Mouse (Mus musculus): ENCODE measurements around the gene Wdr93.
"Not testable (repeated sequence)": the region's sequence is repeated elsewhere in the genome, so short reads cannot be mapped to it uniquely, and the experiment has no call there.

The Wdr93 gene

GRCm38 (mm10) chr7:79747659-79748058 lies 4.7 kb downstream of the Wdr93 start:
- no peak for DNase-seq (ENCODE audit: low read depth, low spot score)

- no peak for DNase-seq (ENCODE audit: low read depth, low spot score)
These were observed 6.5 kb downstream of the Wdr93 start for GRCm38 (mm10) chr7:79749511-79749910.

GRCm38 (mm10) chr7:79756334-79756733 lies 13.4 kb downstream of the Wdr93 start:
- DNase-seq (ENCODE audit: low read depth, low spot score), result no peak

- no peak for DNase-seq (ENCODE audit: low read depth, low spot score)
These were observed 15.2 kb downstream of the Wdr93 start for GRCm38 (mm10) chr7:79758176-79758575.

- DNase-seq (ENCODE audit: low read depth, low spot score), result peak; percentile 48
These were observed 16.8 kb downstream of the Wdr93 start for GRCm38 (mm10) chr7:79759766-79760165.

- DNase-seq (ENCODE audit: low read depth, low spot score), result no peak
These were observed 18.3 kb downstream of the Wdr93 start for GRCm38 (mm10) chr7:79761124-79761876.

- DNase-seq (ENCODE audit: low read depth, low spot score), result no peak
These were observed 19.1 kb downstream of the Wdr93 start for GRCm38 (mm10) chr7:79762106-79762505.

GRCm38 (mm10) chr7:79765991-79766390 lies 23.0 kb downstream of the Wdr93 start:
- DNase-seq (ENCODE audit: low read depth, low spot score), result no peak

GRCm38 (mm10) chr7:79769664-79770063 lies 26.7 kb downstream of the Wdr93 start:
- DNase-seq (ENCODE audit: low read depth, low spot score), result no peak

- DNase-seq (ENCODE audit: low read depth, low spot score), result no peak
These were observed 28.9 kb downstream of the Wdr93 start for GRCm38 (mm10) chr7:79771561-79772512.

GRCm38 (mm10) chr7:79780647-79781626 lies 38.0 kb downstream of the Wdr93 start:
- DNase-seq (ENCODE audit: low read depth, low spot score), result peak; percentile 64

GRCm38 (mm10) chr7:79781826-79782515 lies 39.0 kb downstream of the Wdr93 start:
- no peak for DNase-seq (ENCODE audit: low read depth, low spot score)

- DNase-seq (ENCODE audit: low read depth, low spot score), result no peak
These were observed 39.5 kb downstream of the Wdr93 start for GRCm38 (mm10) chr7:79782516-79782855.

- DNase-seq (ENCODE audit: low read depth, low spot score), result peak; percentile 43
These were observed 43.3 kb downstream of the Wdr93 start for GRCm38 (mm10) chr7:79786295-79786694.

- not testable (repeated sequence) for DNase-seq (ENCODE audit: low read depth, low spot score)
These were observed 46.8 kb downstream of the Wdr93 start for GRCm38 (mm10) chr7:79789812-79790211.

- peak; percentile 27 for DNase-seq (ENCODE audit: low read depth, low spot score)
These were observed 49.9 kb downstream of the Wdr93 start for GRCm38 (mm10) chr7:79792635-79793421.

- no peak for DNase-seq (ENCODE audit: low read depth, low spot score)
These were observed 50.7 kb downstream of the Wdr93 start, which contains the start of gene Mesp1 for GRCm38 (mm10) chr7:79793688-79794087. TSS of gene Mesp1 (minus strand) at chr7:79793788.

- DNase-seq (ENCODE audit: low read depth, low spot score), result no peak
These were observed 55.6 kb downstream of the Wdr93 start for GRCm38 (mm10) chr7:79798606-79799005.

- peak; percentile 50 for DNase-seq (ENCODE audit: low read depth, low spot score)
These were observed 56.1 kb downstream of the Wdr93 start for GRCm38 (mm10) chr7:79799048-79799447.

- DNase-seq (ENCODE audit: low read depth, low spot score), result no peak
These were observed 56.5 kb downstream of the Wdr93 start for GRCm38 (mm10) chr7:79799506-79799905.
